Mouse (Mus musculus) ES-E14 (cell line): ENCODE results near the gene Hoxd10.

Experiments used
- CHD2 ChIP-seq: IDR thresholded peaks from 2 replicates; pipeline ENCODE4 v1.6.1; 2014; ENCODE audit warnings: mild to moderate bottlenecking, low read depth, low read length, inconsistent platforms
- HCFC1 ChIP-seq: IDR thresholded peaks from 2 replicates; pipeline ENCODE4 v1.6.1; 2012; ENCODE audit warnings: low read length, inconsistent platforms, borderline replicate concordance; ENCODE audit not compliant: insufficient read depth
- MAFK ChIP-seq: IDR thresholded peaks from 2 replicates; pipeline ENCODE4 v1.6.1; 2014; ENCODE audit warnings: mild to moderate bottlenecking, low read depth, low read length, inconsistent platforms; ENCODE audit not compliant: insufficient read depth
- ZC3H11A ChIP-seq: IDR thresholded peaks from 2 replicates; pipeline ENCODE4 v1.6.1; 2012; ENCODE audit warnings: low read depth, mild to moderate bottlenecking, inconsistent platforms, low read length, borderline replicate concordance

GRCm38 (mm10) chr2:74700546-74701112 is 8.9 kb downstream of the Hoxd10 start:
- TF ChIP-seq HCFC1 (no peak), MAFK (no peak), CHD2 (no peak), ZC3H11A (no peak)
